Comparison of ENCODE assay signal across 11 mouse cellular contexts in genomic region chr7:100723453-100724294, GRCm38 (mm10). TPM values are rescaled to one million over a fixed set of nuclear protein-coding genes. Genes with fewer than 3 reads are reported as not detected.
DNase-seq lines count a peak whose midpoint lies in the region; ATAC-seq and TF ChIP-seq lines count a peak whose summit lies in the region.
"Had no signal": no experiment of that assay in that cellular context is flagged by ENCODE, and none has a peak within 500 bp of the region (broad histone marks: within the 10 kb centered on the region; RNA-seq: fewer than 3 reads in every experiment).

No protein-coding gene starts in this region.

- H3K27me3 ChIP-seq in ES-Bruce4 (ENCODE audit: control insufficient read depth, insufficient read depth, low read length, poor library complexity, severe bottlenecking) = no peaks in the 10 kb centered on the region
- no peaks in the 10 kb centered on the region for H3K27me3 ChIP-seq in hindbrain, embryonic 10.5 days (ENCODE audit: insufficient read depth, poor library complexity, severe bottlenecking)
- H3K27me3 ChIP-seq in midbrain, embryonic 13.5 days = no peaks in the 10 kb centered on the region
- H3K27me3 ChIP-seq: stomach, embryonic 15.5 days had no signal

- DNase-seq in brain, adult 2 months (ENCODE audit: low read depth, low spot score) = peak; percentile 47
- no peak for DNase-seq in hindbrain, embryonic 10.5 days (ENCODE audit: low spot score)
- DNase-seq in thymus, postnatal 4 days = no peak
- DNase-seq in adrenal gland, postnatal 10 days = no peak
- no peak for DNase-seq in adrenal gland, postnatal 4 days (ENCODE audit: low spot score in 2 of 2)
- no peak for DNase-seq in urinary bladder, adult 2 months (ENCODE audit: low spot score)
- DNase-seq: adrenal gland, postnatal 25 days; kidney, adult 2 months had no signal

- no peaks in the 10 kb centered on the region for H3K36me3 ChIP-seq in ES-Bruce4 (ENCODE audit: control insufficient read depth, insufficient read depth, low read length, poor library complexity, severe bottlenecking)
- no peaks in the 10 kb centered on the region for H3K36me3 ChIP-seq in hindbrain, embryonic 10.5 days
- H3K36me3 ChIP-seq in midbrain, embryonic 13.5 days = no peaks in the 10 kb centered on the region
- H3K36me3 ChIP-seq: stomach, embryonic 15.5 days had no signal

- 23% methylated on average over 12 of the region's 12 CpGs for WGBS in hindbrain, embryonic 10.5 days
- WGBS in midbrain, embryonic 13.5 days = 5% methylated on average over 12 of the region's 12 CpGs

- peak overlapping the region; percentile 33 for H3K4me2 ChIP-seq in midbrain, embryonic 13.5 days (replicated peaks)
- H3K4me2 ChIP-seq: stomach, embryonic 15.5 days had no signal

- no peak for TF ChIP-seq EP300 in ES-Bruce4 (IDR thresholded peaks at IDR 0.05; ENCODE audit: insufficient read depth, low read depth, low read length)

- TF ChIP-seq POLR2A in ES-Bruce4 (IDR thresholded peaks at IDR 0.05; ENCODE audit: insufficient read depth, low read length) = no peak

- H3K9ac ChIP-seq in ES-Bruce4 (ENCODE audit: low read depth, poor library complexity, severe bottlenecking) = no peak overlapping the region
- peak overlapping the region; percentile 41 for H3K9ac ChIP-seq in midbrain, embryonic 13.5 days (replicated peaks)
- H3K9ac ChIP-seq: stomach, embryonic 15.5 days had no signal

- no peak for TF ChIP-seq CTCF in ES-Bruce4 (IDR thresholded peaks at IDR 0.05; ENCODE audit: low read depth, low read length)

- peaks cover 3% of the 10 kb centered on the region for H3K4me1 ChIP-seq in ES-Bruce4 (ENCODE audit: control insufficient read depth, insufficient read depth, low read length)
- peaks cover 26% of the 10 kb centered on the region for H3K4me1 ChIP-seq in hindbrain, embryonic 10.5 days (replicated peaks)
- peaks cover 36% of the 10 kb centered on the region for H3K4me1 ChIP-seq in midbrain, embryonic 13.5 days (replicated peaks)
- H3K4me1 ChIP-seq: stomach, embryonic 15.5 days had no signal

- H3K27ac ChIP-seq in ES-Bruce4 (ENCODE audit: insufficient read depth, low read length) = peak overlapping the region; percentile 68
- H3K27ac ChIP-seq in hindbrain, embryonic 10.5 days = peak overlapping the region; percentile 26
- peak overlapping the region; percentile 85 for H3K27ac ChIP-seq in midbrain, embryonic 13.5 days
- H3K27ac ChIP-seq: stomach, embryonic 15.5 days had no signal

- peak; percentile 37; the same call in 1 of the 2 replicates for ATAC-seq in midbrain, embryonic 13.5 days

- no peak overlapping the region for H3K4me3 ChIP-seq in ES-Bruce4 (ENCODE audit: low read depth, low read length)
- no peak overlapping the region for H3K4me3 ChIP-seq in hindbrain, embryonic 10.5 days
- no peak overlapping the region for H3K4me3 ChIP-seq in midbrain, embryonic 13.5 days (replicated peaks)
- H3K4me3 ChIP-seq: stomach, embryonic 15.5 days had no signal

- no peaks in the 10 kb centered on the region for H3K9me3 ChIP-seq in ES-Bruce4 (replicated peaks; ENCODE audit: control insufficient read depth, insufficient read depth, low read length, poor library complexity, severe bottlenecking)
- no peaks in the 10 kb centered on the region for H3K9me3 ChIP-seq in hindbrain, embryonic 10.5 days
- no peaks in the 10 kb centered on the region for H3K9me3 ChIP-seq in midbrain, embryonic 13.5 days
- H3K9me3 ChIP-seq: stomach, embryonic 15.5 days had no signal

RNA-seq across cellular contexts. Expression of gene Fam168a, which starts 17.2 kb away (rescaled TPM):
- 27.4 and 35.5 TPM in 2 replicates for polyA plus RNA-seq in ES-Bruce4 (2011; ENCODE audit: insufficient read depth, insufficient read length, low read depth, missing spikeins)
- polyA plus RNA-seq in hindbrain, embryonic 10.5 days (2016; fragmentation: Nextera tagmentation; extraction: Ambion mirVana) = 30.2 and 47.4 TPM in 2 replicates
- polyA plus RNA-seq in midbrain, embryonic 13.5 days (2015; fragmentation: Nextera tagmentation; extraction: Ambion mirVana) = 85.8 and 94.4 TPM in 2 replicates
- 10 to 100 TPM; 46.7 to 51.2 TPM for total RNA-seq in adrenal gland, postnatal 10 days (2021)
- 10 to 100 TPM; 72.3 to 87.5 TPM for total RNA-seq in adrenal gland, postnatal 4 days (2021)
- 31.8 and 38.7 TPM in 2 replicates for polyA plus RNA-seq in urinary bladder, adult 2 months (2012; rRNA removed)

Comparison
In these comparisons a context has a peak if more than half of its experiments do, and no peak if none do; other contexts are left out.
1. H3K27ac ChIP-seq: peak in every context shown above with its lines; median percentile 85 in midbrain, embryonic 13.5 days; 68 in ES-Bruce4; 26 in hindbrain, embryonic 10.5 days.